Mouse (Mus musculus) midbrain, embryonic 13.5 days (tissue): ENCODE measurements around the gene Abhd6. TPM values are rescaled to one million over a fixed set of nuclear protein-coding genes. Genes with fewer than 3 reads are reported as not detected.
A peak's percentile ranks its signal among the peaks of the same experiment; 100 is the strongest.

Source experiments
- ATAC-seq: fragments of 200-750 bp; cut with Nextera tagmentation; 2 replicates; pipeline ENCODE4 v1.8.0; 2017; ENCODE audit warnings: mild to moderate bottlenecking, moderate TSS enrichment, moderate library complexity
- H3K27ac ChIP-seq: fragments of 300-500 bp; sonication (generic); 2 replicates; pipeline ENCODE4 v1.5.1; 2015; ENCODE audit warnings: inconsistent platforms, mild to moderate bottlenecking, moderate library complexity
- H3K27me3 ChIP-seq: fragments of 300-500 bp; sonication (generic); 2 replicates; pipeline ENCODE4 v1.6.1; 2015; ENCODE audit warnings: mild to moderate bottlenecking, inconsistent platforms
- H3K36me3 ChIP-seq: fragments of 300-500 bp; sonication (generic); 2 replicates; pipeline ENCODE4 v1.6.1; 2015; ENCODE audit warnings: mild to moderate bottlenecking, inconsistent platforms
- H3K4me1 ChIP-seq: fragments of 300-500 bp; sonication (generic); replicated peaks from 2 replicates; pipeline ENCODE4 v1.6.1; 2015; ENCODE audit warnings: inconsistent platforms
- H3K4me2 ChIP-seq: fragments of 300-500 bp; sonication (generic); replicated peaks from 2 replicates; pipeline ENCODE4 v1.6.1; 2015; ENCODE audit warnings: moderate library complexity, mild to moderate bottlenecking, inconsistent platforms
- H3K4me3 ChIP-seq: fragments of 300-500 bp; sonication (generic); replicated peaks from 2 replicates; pipeline ENCODE4 v1.5.1; 2015; ENCODE audit warnings: mild to moderate bottlenecking, inconsistent platforms
- H3K9ac ChIP-seq: fragments of 300-500 bp; sonication (generic); replicated peaks from 2 replicates; pipeline ENCODE4 v1.6.1; 2015; ENCODE audit warnings: mild to moderate bottlenecking, inconsistent platforms
- H3K9me3 ChIP-seq: fragments of 300-500 bp; sonication (generic); 2 replicates; pipeline ENCODE4 v1.6.1; 2016; ENCODE audit warnings: mild to moderate bottlenecking, inconsistent platforms
- WGBS: fragments of 180-500 bp; shearing (Covaris S2); methylation state at CpG from one replicate; pipeline ENCODE4 v1.1.7; 2015; 5-methylcytosine and 5-hydroxymethylcytosine counted together
- polyA plus RNA-seq: library from polyadenylated mRNA; unstranded; fragments of >200 nt; fragmentation: Nextera tagmentation; extraction: Ambion mirVana; gene quantifications from 2 replicates; pipeline ENCODE4 v1.2.1, GENCODE M21; 2015

Abhd6 gene
- 25.9 and 28.4 TPM in 2 replicates for polyA plus RNA-seq

- peak within 1 kb of the TSS; percentile 76 for H3K9ac ChIP-seq
- H3K4me2 ChIP-seq: peak within 1 kb of the TSS; percentile 80
- peaks cover 17% of the 10 kb centered on the region for H3K4me1 ChIP-seq
- H3K36me3 ChIP-seq: no peaks in the 10 kb centered on the region
- peak within 1 kb of the TSS; percentile 65 for H3K4me3 ChIP-seq
- peak within 1 kb of the TSS; percentile 81 for H3K27ac ChIP-seq
- no peaks in the 10 kb centered on the region for H3K9me3 ChIP-seq
- peaks cover 48% of the 10 kb centered on the region for H3K27me3 ChIP-seq
- ATAC-seq: peak; percentile 94
- WGBS: 2% methylated on average over 38 of the region's 38 CpGs
These were observed at the start of gene Abhd6 for GRCm38 (mm10) chr14:8002432-8003092. Abhd6 (plus strand) TSS chr14:8002902.

- ATAC-seq: no peak
- H3K9me3 ChIP-seq: no peaks in the 10 kb centered on the region
- H3K4me2 ChIP-seq: no peak overlapping the region
- 39% methylated on average over 6 of the region's 6 CpGs for WGBS
- peaks cover 12% of the 10 kb centered on the region for H3K4me1 ChIP-seq
- H3K9ac ChIP-seq: no peak overlapping the region
- peaks cover 25% of the 10 kb centered on the region for H3K36me3 ChIP-seq
- no peak overlapping the region for H3K4me3 ChIP-seq
- H3K27me3 ChIP-seq: no peaks in the 10 kb centered on the region
- no peak overlapping the region for H3K27ac ChIP-seq
These were observed 48.6 kb upstream of the Abhd6 start for GRCm38 (mm10) chr14:7954071-7954471.

GRCm38 (mm10) chr14:7956427-7956826 is 46.3 kb upstream of the Abhd6 start:
- 84% methylated on average over 10 of the region's 10 CpGs for WGBS

GRCm38 (mm10) chr14:7957049-7957448 is 45.7 kb upstream of the Abhd6 start, which contains the start of gene Gm45521:
Gm45521 (plus strand) TSS chr14:7957288.
- Histone ChIP-seq H3K4me3 (no peak within 1 kb of the TSS), H3K9ac (no peak within 1 kb of the TSS), H3K27ac (no peak within 1 kb of the TSS), H3K27me3 (no peaks in the 10 kb centered on the region), H3K36me3 (no peaks in the 10 kb centered on the region), H3K4me1 (peaks cover 12% of the 10 kb centered on the region), H3K9me3 (no peaks in the 10 kb centered on the region), H3K4me2 (no peak within 1 kb of the TSS)
- 45% methylated on average over 9 of the region's 9 CpGs for WGBS
- peak; percentile 57 for ATAC-seq

More at GRCm38 (mm10) chr14:7956427-7956826, 46.3 kb upstream of the Abhd6 start:
- Histone ChIP-seq H3K9ac (no peak overlapping the region), H3K36me3 (peaks cover 4% of the 10 kb centered on the region; the same call in 1 of the 2 replicates), H3K27ac (no peak overlapping the region), H3K4me1 (peaks cover 12% of the 10 kb centered on the region), H3K4me2 (no peak overlapping the region), H3K9me3 (no peaks in the 10 kb centered on the region), H3K27me3 (no peaks in the 10 kb centered on the region), H3K4me3 (no peak overlapping the region)
- no peak for ATAC-seq

GRCm38 (mm10) chr14:7960616-7961015 is 42.1 kb upstream of the Abhd6 start:
- Histone ChIP-seq H3K9ac (no peak overlapping the region), H3K4me2 (no peak overlapping the region), H3K9me3 (no peaks in the 10 kb centered on the region), H3K27ac (no peak overlapping the region), H3K4me1 (peaks cover 9% of the 10 kb centered on the region), H3K4me3 (no peak overlapping the region), H3K27me3 (no peaks in the 10 kb centered on the region), H3K36me3 (no peaks in the 10 kb centered on the region)
- 56% methylated on average over 11 of the region's 11 CpGs for WGBS
- ATAC-seq: peak; percentile 54; the same call in 1 of the 2 replicates

GRCm38 (mm10) chr14:7961714-7962113 is 41.0 kb upstream of the Abhd6 start:
- Histone ChIP-seq H3K36me3 (no peaks in the 10 kb centered on the region), H3K9me3 (no peaks in the 10 kb centered on the region), H3K4me1 (peaks cover 8% of the 10 kb centered on the region), H3K27ac (no peak overlapping the region), H3K27me3 (no peaks in the 10 kb centered on the region), H3K9ac (no peak overlapping the region), H3K4me3 (no peak overlapping the region), H3K4me2 (no peak overlapping the region)
- WGBS: 59% methylated on average over 5 of the region's 5 CpGs
- ATAC-seq: no peak

GRCm38 (mm10) chr14:7962626-7963025 is 40.1 kb upstream of the Abhd6 start:
- no peak for ATAC-seq
- H3K36me3 ChIP-seq: no peaks in the 10 kb centered on the region
- no peaks in the 10 kb centered on the region for H3K9me3 ChIP-seq
- H3K4me1 ChIP-seq: no peaks in the 10 kb centered on the region; the same call in 1 of the 2 replicates
- no peaks in the 10 kb centered on the region for H3K27me3 ChIP-seq
- H3K4me2 ChIP-seq: no peak overlapping the region
- H3K9ac ChIP-seq: no peak overlapping the region
- no peak overlapping the region for H3K4me3 ChIP-seq
- 82% methylated on average over 2 of the region's 2 CpGs for WGBS
- H3K27ac ChIP-seq: no peak overlapping the region

- Histone ChIP-seq H3K9ac (no peak overlapping the region), H3K9me3 (no peaks in the 10 kb centered on the region), H3K4me2 (no peak overlapping the region), H3K27ac (no peak overlapping the region), H3K4me1 (no peaks in the 10 kb centered on the region; the same call in 1 of the 2 replicates), H3K36me3 (no peaks in the 10 kb centered on the region), H3K4me3 (no peak overlapping the region), H3K27me3 (no peaks in the 10 kb centered on the region)
- no peak for ATAC-seq
- 66% methylated on average over 7 of the region's 7 CpGs for WGBS
These were observed 39.5 kb upstream of the Abhd6 start for GRCm38 (mm10) chr14:7963160-7963559.

- ATAC-seq: peak; percentile 70
- H3K27me3 ChIP-seq: no peaks in the 10 kb centered on the region
- H3K4me1 ChIP-seq: no peaks in the 10 kb centered on the region; the same call in 1 of the 2 replicates
- no peaks in the 10 kb centered on the region for H3K36me3 ChIP-seq
- H3K4me3 ChIP-seq: no peak overlapping the region
- H3K4me2 ChIP-seq: no peak overlapping the region
- no peak overlapping the region for H3K9ac ChIP-seq
- H3K27ac ChIP-seq: no peak overlapping the region
- H3K9me3 ChIP-seq: no peaks in the 10 kb centered on the region
- 58% methylated on average over 11 of the region's 11 CpGs for WGBS
These were observed 38.3 kb upstream of the Abhd6 start for GRCm38 (mm10) chr14:7964219-7964889.

- H3K36me3 ChIP-seq: no peaks in the 10 kb centered on the region
- no peaks in the 10 kb centered on the region for H3K9me3 ChIP-seq
- ATAC-seq: no peak
- no peak overlapping the region for H3K4me2 ChIP-seq
- WGBS: 69% methylated on average over 10 of the region's 10 CpGs
- no peak overlapping the region for H3K4me3 ChIP-seq
- H3K27ac ChIP-seq: no peak overlapping the region
- no peak overlapping the region for H3K9ac ChIP-seq
- no peaks in the 10 kb centered on the region for H3K27me3 ChIP-seq
- H3K4me1 ChIP-seq: no peaks in the 10 kb centered on the region
These were observed 30.7 kb upstream of the Abhd6 start for GRCm38 (mm10) chr14:7971889-7972493.

- 97% methylated on average over 1 of the region's 1 CpGs for WGBS
- Histone ChIP-seq H3K36me3 (no peaks in the 10 kb centered on the region), H3K9me3 (no peaks in the 10 kb centered on the region), H3K4me2 (no peak overlapping the region), H3K9ac (no peak overlapping the region), H3K4me1 (no peaks in the 10 kb centered on the region), H3K4me3 (no peak overlapping the region), H3K27ac (no peak overlapping the region), H3K27me3 (no peaks in the 10 kb centered on the region)
- no peak for ATAC-seq
These were observed 28.1 kb upstream of the Abhd6 start for GRCm38 (mm10) chr14:7974643-7975042.

- Histone ChIP-seq H3K9me3 (no peaks in the 10 kb centered on the region), H3K27me3 (no peaks in the 10 kb centered on the region), H3K27ac (no peak overlapping the region), H3K4me2 (no peak overlapping the region), H3K9ac (no peak overlapping the region), H3K36me3 (no peaks in the 10 kb centered on the region), H3K4me1 (no peaks in the 10 kb centered on the region), H3K4me3 (no peak overlapping the region)
- WGBS: 89% methylated on average over 6 of the region's 6 CpGs
- ATAC-seq: no peak
These were observed 27.5 kb upstream of the Abhd6 start for GRCm38 (mm10) chr14:7975177-7975576.
